Mouse (Mus musculus): ENCODE measurements around the gene Adal. TPM values are rescaled to one million over a fixed set of nuclear protein-coding genes. Genes with fewer than 3 reads are reported as not detected.

Gene Adal
- polyA plus RNA-seq, 1 experiment from 2014 or later = 8.1 TPM

DNA sequence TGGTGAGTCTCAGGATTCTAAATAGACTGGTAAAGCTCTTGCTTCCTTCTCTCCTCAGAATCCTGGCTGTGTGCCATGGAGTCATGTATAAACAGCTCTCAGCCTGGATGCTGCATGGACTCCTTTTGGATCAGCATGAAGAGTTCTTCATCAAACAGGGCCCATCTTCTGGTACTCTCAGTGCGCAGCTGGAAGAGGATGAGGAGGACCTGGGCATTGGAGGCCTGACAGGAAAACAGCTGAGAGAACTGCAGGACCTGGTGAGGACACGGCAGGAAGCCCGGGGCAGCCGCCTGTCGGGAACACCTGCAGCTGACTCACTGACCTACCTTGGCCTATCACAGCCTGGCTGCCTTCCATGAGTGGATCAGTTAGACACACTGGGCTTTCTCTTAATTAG, 43.2 kb downstream of the Adal start:
- H3K36me3 ChIP-seq (replicated peaks) = peaks cover 76% of the 10 kb centered on the region
- whole genome bisulfite sequencing (ENCODE audit: insufficient replicate concordance) = 82% methylated on average over 5 of the region's 5 CpGs

DNA sequence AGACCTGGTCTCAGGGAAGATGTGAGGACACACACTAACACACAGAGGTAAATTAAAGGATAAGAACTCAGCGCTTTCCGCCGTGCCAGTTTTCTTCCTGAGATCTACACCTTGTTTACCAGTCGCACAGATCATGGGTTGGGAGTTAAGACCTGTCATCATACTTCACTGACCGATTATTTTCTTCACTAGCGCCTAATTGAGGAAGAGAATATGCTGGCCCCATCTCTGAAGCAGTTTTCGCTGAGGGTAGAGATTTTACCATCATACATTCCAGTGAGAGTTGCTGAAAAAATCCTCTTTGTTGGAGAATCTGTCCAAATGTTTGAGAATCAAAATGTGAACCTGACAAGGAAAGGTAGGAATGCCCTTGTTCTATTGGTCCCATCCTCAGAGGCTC, 43.9 kb downstream of the Adal start:
- H3K4me1 ChIP-seq (replicated peaks) = no peaks in the 10 kb centered on the region
- H3K9ac ChIP-seq = no peak overlapping the region
- no peak overlapping the region for H3K4me2 ChIP-seq
- H3K36me3 ChIP-seq (replicated peaks) = peaks cover 75% of the 10 kb centered on the region
- no peaks in the 10 kb centered on the region for H3K27me3 ChIP-seq
- 90% methylated on average over 7 of the region's 7 CpGs for WGBS (ENCODE audit: insufficient replicate concordance)
- no peaks in the 10 kb centered on the region for H3K9me3 ChIP-seq (replicated peaks)
- no peak overlapping the region for H3K27ac ChIP-seq (replicated peaks)
- no peak for ATAC-seq (ENCODE audit: insufficient read depth)
- no peak overlapping the region for H3K4me3 ChIP-seq (replicated peaks)

More for the DNA sequence above, 43.2 kb downstream of the Adal start:
- Histone ChIP-seq H3K9me3 (replicated peaks) (no peaks in the 10 kb centered on the region), H3K27me3 (no peaks in the 10 kb centered on the region), H3K4me3 (replicated peaks) (no peak overlapping the region), H3K4me1 (replicated peaks) (no peaks in the 10 kb centered on the region), H3K27ac (replicated peaks) (no peak overlapping the region), H3K4me2 (no peak overlapping the region), H3K9ac (no peak overlapping the region)
- ATAC-seq (ENCODE audit: insufficient read depth) = no peak

DNA sequence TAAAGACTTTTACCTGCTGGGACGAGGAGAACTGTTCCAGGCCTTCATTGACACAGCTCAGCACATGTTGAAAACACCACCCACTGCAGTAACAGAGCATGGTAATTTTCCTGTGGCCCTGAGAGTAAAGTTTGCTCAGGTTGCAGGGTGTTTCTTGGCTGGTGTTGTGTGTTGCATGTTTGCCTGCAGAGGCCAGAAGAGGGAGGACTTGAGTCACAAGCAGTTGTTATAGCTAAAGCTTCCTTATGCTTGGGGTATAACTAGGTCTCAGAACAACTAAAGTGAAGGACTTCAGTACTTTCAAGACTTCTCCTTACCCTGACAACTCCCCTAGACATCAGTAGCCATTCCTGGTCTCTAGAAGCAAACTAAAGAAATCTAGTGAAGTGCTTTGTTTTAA, 48.3 kb downstream of the Adal start:
- no peak for ATAC-seq (ENCODE audit: insufficient read depth)
- no peak overlapping the region for H3K27ac ChIP-seq (replicated peaks)
- H3K4me1 ChIP-seq (replicated peaks) = no peaks in the 10 kb centered on the region
- no peak overlapping the region for H3K9ac ChIP-seq
- no peak overlapping the region for H3K4me3 ChIP-seq (replicated peaks)
- no peak overlapping the region for H3K4me2 ChIP-seq
- H3K9me3 ChIP-seq (replicated peaks) = no peaks in the 10 kb centered on the region
- 63% methylated on average over 1 of the region's 1 CpGs for WGBS (ENCODE audit: insufficient replicate concordance)
- H3K27me3 ChIP-seq = no peaks in the 10 kb centered on the region
- H3K36me3 ChIP-seq (replicated peaks) = peaks cover 87% of the 10 kb centered on the region

DNA sequence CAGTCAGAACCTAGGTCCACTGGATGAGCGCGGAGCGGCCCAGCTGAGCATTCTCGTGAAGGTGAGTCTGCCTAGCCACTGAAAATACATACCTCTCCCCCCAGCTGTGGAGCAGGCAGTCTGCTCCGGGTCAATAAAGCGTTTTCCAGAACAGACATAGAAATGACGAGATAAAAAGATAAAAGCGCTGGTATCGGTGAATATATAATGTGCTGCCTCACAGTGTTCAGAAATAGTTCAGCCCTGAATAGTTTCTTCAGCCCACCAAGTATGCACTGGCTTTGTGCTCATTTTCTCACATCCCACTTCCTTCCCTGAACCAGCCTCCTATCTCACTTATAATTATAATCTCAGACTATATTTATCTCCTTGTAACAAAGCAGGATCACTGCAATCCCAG, 55.2 kb downstream of the Adal start:
- Histone ChIP-seq H3K9ac (no peak overlapping the region), H3K4me3 (replicated peaks) (no peak overlapping the region), H3K36me3 (replicated peaks) (peaks cover 98% of the 10 kb centered on the region), H3K4me2 (no peak overlapping the region), H3K4me1 (replicated peaks) (no peaks in the 10 kb centered on the region), H3K27ac (replicated peaks) (no peak overlapping the region), H3K9me3 (replicated peaks) (no peaks in the 10 kb centered on the region), H3K27me3 (no peaks in the 10 kb centered on the region)
- no peak for ATAC-seq (ENCODE audit: insufficient read depth)
- 85% methylated on average over 9 of the region's 9 CpGs for WGBS (ENCODE audit: insufficient replicate concordance)

DNA sequence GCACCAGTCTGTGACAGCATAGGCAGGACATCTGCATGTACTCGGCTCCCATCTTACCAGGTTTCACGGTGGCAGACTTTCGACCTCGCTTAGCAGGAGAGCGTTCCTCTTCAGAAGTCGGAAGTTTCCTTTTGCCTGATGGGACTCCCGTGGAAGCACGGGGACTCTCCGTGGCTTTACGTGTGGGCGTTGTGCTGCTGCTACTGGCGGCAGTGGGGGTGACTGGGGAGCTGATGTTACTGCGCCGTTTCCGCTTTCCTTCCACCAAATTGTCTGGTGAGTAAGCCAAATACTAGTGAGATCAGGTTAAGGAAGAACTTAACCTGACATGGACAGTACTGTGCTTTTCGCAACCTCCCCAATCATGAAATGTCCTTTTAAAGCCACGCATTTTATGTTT, 64.0 kb downstream of the Adal start:
- H3K9me3 ChIP-seq (replicated peaks) = no peaks in the 10 kb centered on the region
- WGBS (ENCODE audit: insufficient replicate concordance) = 89% methylated on average over 17 of the region's 17 CpGs
- peaks cover 6% of the 10 kb centered on the region; the same call in 1 of the 2 replicates for H3K4me1 ChIP-seq (replicated peaks)
- H3K4me3 ChIP-seq (replicated peaks) = no peak overlapping the region
- no peak overlapping the region for H3K9ac ChIP-seq
- H3K27me3 ChIP-seq = no peaks in the 10 kb centered on the region
- ATAC-seq (ENCODE audit: insufficient read depth) = no peak
- no peak overlapping the region for H3K27ac ChIP-seq (replicated peaks)
- no peak overlapping the region for H3K4me2 ChIP-seq
- peaks cover 92% of the 10 kb centered on the region for H3K36me3 ChIP-seq (replicated peaks)

Other genes with a start within 250 kb of the Adal start
- gene Ubr1, start 169.7 kb upstream of the Adal start, polyA plus RNA-seq (2015; fragmentation: Nextera tagmentation; extraction: Ambion mirVana) = 10.8 and 11.9 TPM in 2 replicates
- 2.2 and 2.6 TPM in 2 replicates for gene Tmem62, start 163.4 kb upstream of the Adal start, polyA plus RNA-seq (2015; fragmentation: Nextera tagmentation; extraction: Ambion mirVana)
- gene Ccndbp1, start 132.0 kb upstream of the Adal start, polyA plus RNA-seq (2015; fragmentation: Nextera tagmentation; extraction: Ambion mirVana) = 51.1 and 52.6 TPM in 2 replicates
- 161 and 174 TPM in 2 replicates for gene Epb42, start 103.4 kb upstream of the Adal start, polyA plus RNA-seq (2015; fragmentation: Nextera tagmentation; extraction: Ambion mirVana)
- not detected in 2 replicates for gene Tgm5, start 54.6 kb upstream of the Adal start, polyA plus RNA-seq (2015; fragmentation: Nextera tagmentation; extraction: Ambion mirVana)
- not detected in 2 replicates for gene Tgm7, start 30.6 kb upstream of the Adal start, polyA plus RNA-seq (2015; fragmentation: Nextera tagmentation; extraction: Ambion mirVana)
- 8.8 and 10.5 TPM in 2 replicates for gene Lcmt2, start 225 bp downstream of the Adal start, polyA plus RNA-seq (2015; fragmentation: Nextera tagmentation; extraction: Ambion mirVana)
- gene Tubgcp4, start 30.2 kb downstream of the Adal start, polyA plus RNA-seq (2015; fragmentation: Nextera tagmentation; extraction: Ambion mirVana) = 17.8 and 21.8 TPM in 2 replicates
- 3.8 and 4.3 TPM in 2 replicates for gene Zscan29, start 30.7 kb downstream of the Adal start, polyA plus RNA-seq (2015; fragmentation: Nextera tagmentation; extraction: Ambion mirVana)
- gene Trp53bp1, start 131.0 kb downstream of the Adal start, polyA plus RNA-seq (2015; fragmentation: Nextera tagmentation; extraction: Ambion mirVana) = 20.5 and 20.9 TPM in 2 replicates
- 0.09 and 0.13 TPM in 2 replicates for gene Map1a, start 149.2 kb downstream of the Adal start, polyA plus RNA-seq (2015; fragmentation: Nextera tagmentation; extraction: Ambion mirVana)
- gene Ppip5k1, start 215.0 kb downstream of the Adal start, polyA plus RNA-seq (2015; fragmentation: Nextera tagmentation; extraction: Ambion mirVana) = 5.9 and 6.2 TPM in 2 replicates
- gene Ckmt1, start 217.3 kb downstream of the Adal start, polyA plus RNA-seq (2015; fragmentation: Nextera tagmentation; extraction: Ambion mirVana) = 0.46 and 0.68 TPM in 2 replicates
- gene Strc, start 246.7 kb downstream of the Adal start, polyA plus RNA-seq (2015; fragmentation: Nextera tagmentation; extraction: Ambion mirVana) = not detected in 2 replicates

Data from liver, embryonic 15.5 days (tissue).